Mouse (Mus musculus) erythroblast, embryonic 14.5 days (primary cell): ENCODE measurements around the gene Lpo.

Experiments used
- GATA1 ChIP-seq: IDR thresholded peaks from 2 replicates; pipeline ENCODE4 v1.6.1; 2012; ENCODE audit warnings: low read length, inconsistent platforms, mixed read lengths
- TAL1 ChIP-seq: IDR thresholded peaks from 3 replicates; pipeline ENCODE4 v1.6.1; 2012; ENCODE audit warnings: low read length, inconsistent platforms, mixed read lengths

GRCm38 (mm10) chr11:87840676-87841075 lies 12.6 kb upstream of the Lpo start:
- TF ChIP-seq GATA1 (no peak), TAL1 (no peak)
